Mouse (Mus musculus): ENCODE measurements around the gene Sec24a. TPM values are rescaled to one million over a fixed set of nuclear protein-coding genes. Genes with fewer than 3 reads are reported as not detected.
A peak's percentile ranks its signal among the peaks of the same experiment; 100 is the strongest.
"Not testable (repeated sequence)": the region's sequence is repeated elsewhere in the genome, so short reads cannot be mapped to it uniquely, and the experiment has no call there.

Sec24a gene
- polyA plus RNA-seq, 1 experiment from 2014 or later: 12.8 TPM

DNA sequence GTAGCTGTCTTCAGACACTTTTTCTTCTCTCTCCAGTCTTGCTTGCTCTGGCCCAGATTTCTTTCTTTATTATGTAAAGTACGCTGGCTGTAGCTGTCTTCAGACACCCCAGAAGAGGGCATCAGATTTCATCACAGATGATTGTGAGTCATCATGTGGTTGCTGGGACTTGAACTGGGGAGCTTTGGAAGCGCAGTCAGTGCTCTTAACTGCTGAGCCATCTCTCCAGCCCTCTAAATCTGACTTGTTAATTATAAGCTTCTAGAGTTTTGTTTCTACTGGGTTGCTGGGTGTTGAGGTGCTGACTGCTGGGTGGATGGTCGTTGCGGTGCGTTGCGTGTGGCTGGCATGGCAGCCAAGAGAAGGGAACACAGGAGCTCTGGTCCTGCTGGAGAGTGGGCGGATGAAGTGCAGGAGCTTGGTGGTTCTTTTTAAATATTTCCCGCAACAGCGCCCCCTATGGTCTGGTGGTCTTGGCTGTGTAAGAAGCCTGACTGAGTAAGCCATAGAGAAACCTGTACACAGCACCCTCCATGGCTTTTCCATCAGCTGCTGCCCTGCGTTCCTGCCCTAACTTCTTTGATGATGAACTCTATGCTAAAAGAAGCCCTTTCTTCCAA is 59.9 kb downstream of the Sec24a start:
- Histone ChIP-seq H3K9me3 (no peaks in the 10 kb centered on the region), H3K4me3 (no peak overlapping the region), H3K27me3 (ENCODE audit: poor library complexity, severe bottlenecking) (no peaks in the 10 kb centered on the region), H3K27ac (no peak overlapping the region), H3K4me1 (no peaks in the 10 kb centered on the region; the same call in 1 of the 2 replicates), H3K36me3 (replicated peaks) (peaks cover 94% of the 10 kb centered on the region)
- WGBS: 68% methylated on average over 10 of the region's 10 CpGs
- peak; percentile 22 for DNase-seq (ENCODE audit: extremely low spot score, low spot score)

DNA sequence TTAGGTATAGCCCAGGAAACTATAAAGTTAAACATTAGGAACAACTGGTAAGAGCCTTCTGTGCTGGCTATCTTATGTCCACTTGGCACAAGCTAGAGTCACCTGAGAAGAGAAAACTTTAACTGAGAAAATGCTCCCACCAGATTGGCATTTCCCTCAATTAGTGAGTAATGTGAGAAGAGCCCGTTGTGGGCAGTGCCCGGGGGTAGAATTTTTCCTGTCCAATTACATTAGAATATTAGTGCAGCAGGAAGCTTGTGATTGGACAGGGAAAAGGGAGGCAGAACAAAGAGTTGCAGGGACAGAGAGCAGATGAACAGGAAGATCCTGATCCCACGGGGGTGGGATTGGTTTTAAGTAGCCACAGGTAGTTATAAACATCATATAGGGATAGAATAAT is 60.6 kb downstream of the Sec24a start:
- DNase-seq (ENCODE audit: extremely low spot score, low spot score): no peak
- Histone ChIP-seq H3K4me1 (no peaks in the 10 kb centered on the region; the same call in 1 of the 2 replicates), H3K27me3 (ENCODE audit: poor library complexity, severe bottlenecking) (no peaks in the 10 kb centered on the region), H3K9me3 (no peaks in the 10 kb centered on the region), H3K27ac (no peak overlapping the region), H3K4me3 (no peak overlapping the region), H3K36me3 (replicated peaks) (peaks cover 94% of the 10 kb centered on the region)
- 75% methylated on average over 3 of the region's 3 CpGs for WGBS

DNA sequence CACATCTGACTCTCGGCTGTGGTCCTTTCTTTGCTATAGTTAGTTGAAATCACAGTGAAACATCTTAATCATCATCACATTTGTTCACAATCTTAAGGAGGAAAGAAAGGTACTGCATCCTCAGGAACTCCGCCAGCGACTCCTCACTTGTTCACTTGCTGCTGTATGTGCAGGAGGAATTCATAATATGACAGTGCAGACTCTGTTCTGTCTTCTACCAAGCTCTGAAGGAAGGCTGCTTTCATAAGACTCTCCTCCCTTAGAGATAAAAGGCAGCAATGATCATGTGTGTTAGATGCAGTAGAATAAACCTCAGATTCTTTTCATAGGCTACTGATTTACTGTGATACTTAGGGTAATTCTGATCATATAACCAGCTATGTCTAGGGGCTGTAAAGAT is 68.5 kb downstream of the Sec24a start:
- DNase-seq (ENCODE audit: extremely low spot score, low spot score): no peak
- H3K27me3 ChIP-seq (ENCODE audit: poor library complexity, severe bottlenecking): no peaks in the 10 kb centered on the region
- no peaks in the 10 kb centered on the region for H3K4me1 ChIP-seq
- peaks cover 60% of the 10 kb centered on the region for H3K36me3 ChIP-seq (replicated peaks)
- H3K9me3 ChIP-seq: no peaks in the 10 kb centered on the region
- H3K27ac ChIP-seq: no peak overlapping the region
- no peak overlapping the region for H3K4me3 ChIP-seq
- 93% methylated on average over 3 of the region's 3 CpGs for WGBS

DNA sequence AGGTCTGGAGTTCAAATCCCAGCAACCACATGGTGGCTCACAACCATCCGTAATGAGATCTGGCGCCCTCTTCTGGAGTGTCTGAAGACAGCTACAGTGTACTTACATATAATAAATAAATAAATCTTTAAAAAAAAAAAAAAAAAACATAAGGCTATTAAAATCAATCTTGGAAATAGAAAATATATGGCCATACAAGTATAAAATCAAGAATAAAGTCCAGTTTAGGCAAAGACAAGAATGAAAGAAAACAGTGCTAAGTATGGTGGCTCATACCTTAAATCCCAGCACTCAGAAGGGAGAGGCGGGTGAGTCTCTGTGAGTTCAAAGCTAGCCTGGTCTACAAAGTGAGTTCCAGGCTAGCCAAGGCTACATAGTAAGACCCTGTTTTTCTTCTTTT is 72.8 kb downstream of the Sec24a start:
- not testable (repeated sequence) for H3K27ac ChIP-seq; H3K27me3 ChIP-seq (ENCODE audit: poor library complexity, severe bottlenecking); H3K4me3 ChIP-seq; H3K9me3 ChIP-seq; DNase-seq (ENCODE audit: extremely low spot score, low spot score)
- peaks cover 19% of the 10 kb centered on the region for H3K4me1 ChIP-seq
- WGBS: 73% methylated on average over 3 of the region's 3 CpGs
- H3K36me3 ChIP-seq (replicated peaks): peaks cover 23% of the 10 kb centered on the region

DNA sequence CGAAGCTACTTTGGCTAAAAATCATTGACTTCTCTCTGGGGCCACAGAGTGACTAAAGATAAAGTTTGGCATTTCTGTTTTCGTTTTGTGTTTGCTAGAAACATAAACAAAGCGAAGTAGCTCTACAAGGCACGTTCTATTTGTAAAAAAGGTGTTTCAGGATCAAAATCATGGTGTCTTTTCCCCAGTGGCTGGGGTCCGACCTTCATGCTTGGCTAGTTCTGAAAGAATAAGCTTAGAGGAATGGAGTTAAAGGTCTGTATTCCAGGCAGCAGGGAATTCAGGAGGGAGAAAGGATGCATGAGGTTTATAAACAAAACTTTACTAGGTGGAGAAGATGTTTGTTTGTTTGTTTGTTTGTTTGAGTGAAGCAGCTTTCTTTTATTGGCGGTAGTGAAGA is 74.1 kb downstream of the Sec24a start:
- Histone ChIP-seq H3K36me3 (replicated peaks) (peaks cover 28% of the 10 kb centered on the region), H3K9me3 (no peaks in the 10 kb centered on the region), H3K27ac (peak overlapping the region; percentile 99), H3K27me3 (ENCODE audit: poor library complexity, severe bottlenecking) (no peaks in the 10 kb centered on the region), H3K4me3 (peak overlapping the region; percentile 63), H3K4me1 (peaks cover 19% of the 10 kb centered on the region)
- WGBS: 22% methylated on average over 6 of the region's 6 CpGs
- no peak for DNase-seq (ENCODE audit: extremely low spot score, low spot score)

DNA sequence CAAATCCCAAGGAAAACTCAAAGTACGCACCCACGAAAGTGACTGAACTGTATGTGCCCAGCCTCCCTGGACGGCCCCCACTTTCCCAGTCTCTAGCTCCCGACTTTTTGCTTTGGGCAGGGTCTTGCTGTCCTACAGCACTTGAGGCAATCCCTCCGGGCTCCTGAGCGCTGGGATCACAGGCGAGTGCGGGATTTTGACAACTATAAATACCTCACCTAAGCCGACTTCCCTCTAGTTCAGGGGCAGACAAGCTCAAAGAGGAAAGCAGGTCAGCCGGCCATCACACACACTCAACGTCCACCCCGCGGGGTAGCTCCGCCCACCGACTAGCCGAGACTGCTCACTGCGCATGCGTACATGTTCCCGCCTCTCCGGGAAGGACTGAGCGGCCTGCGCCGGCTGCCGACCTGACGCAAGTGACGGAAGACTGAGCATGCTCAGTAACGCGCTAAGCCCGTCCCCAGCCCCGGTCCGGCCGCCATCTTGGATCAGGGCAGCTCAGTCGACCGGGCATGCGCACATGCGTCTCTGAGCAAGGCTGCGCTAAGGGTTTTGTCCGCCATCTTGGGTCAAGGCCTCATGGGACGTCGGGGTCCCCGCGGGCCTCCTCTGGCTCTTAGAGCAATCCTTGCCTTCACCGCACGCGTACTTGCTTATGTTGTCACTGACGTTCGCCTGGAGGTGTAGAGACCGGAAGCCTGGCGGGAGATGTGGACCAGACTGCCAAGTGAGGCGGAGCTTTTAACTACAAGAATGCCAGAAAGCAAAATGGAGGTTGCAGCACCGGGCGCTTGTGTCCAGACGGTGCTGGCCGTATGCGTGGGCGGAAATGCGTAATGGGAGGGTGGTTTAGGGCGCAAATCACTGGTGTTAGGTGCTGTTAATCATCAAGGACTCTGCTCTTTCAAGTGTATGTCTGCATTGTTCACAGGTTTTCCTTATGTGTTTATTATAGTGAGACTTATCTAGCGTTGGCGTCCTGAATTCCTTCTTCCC is 74.8 kb downstream of the Sec24a start, which contains the start of gene 0610009B22Rik:
Gene 0610009B22Rik, minus strand, starts transcription at position 545 of the 999 bp plus-strand sequence.
- H3K27me3 ChIP-seq (ENCODE audit: poor library complexity, severe bottlenecking): no peaks in the 10 kb centered on the region
- peak within 1 kb of the TSS; percentile 63 for H3K4me3 ChIP-seq
- DNase-seq (ENCODE audit: extremely low spot score, low spot score): peak; percentile 100
- peaks cover 28% of the 10 kb centered on the region for H3K36me3 ChIP-seq (replicated peaks)
- H3K9me3 ChIP-seq: no peaks in the 10 kb centered on the region
- peaks cover 19% of the 10 kb centered on the region for H3K4me1 ChIP-seq
- H3K27ac ChIP-seq: peak within 1 kb of the TSS; percentile 99
- WGBS: 0% methylated on average over 60 of the region's 60 CpGs

DNA sequence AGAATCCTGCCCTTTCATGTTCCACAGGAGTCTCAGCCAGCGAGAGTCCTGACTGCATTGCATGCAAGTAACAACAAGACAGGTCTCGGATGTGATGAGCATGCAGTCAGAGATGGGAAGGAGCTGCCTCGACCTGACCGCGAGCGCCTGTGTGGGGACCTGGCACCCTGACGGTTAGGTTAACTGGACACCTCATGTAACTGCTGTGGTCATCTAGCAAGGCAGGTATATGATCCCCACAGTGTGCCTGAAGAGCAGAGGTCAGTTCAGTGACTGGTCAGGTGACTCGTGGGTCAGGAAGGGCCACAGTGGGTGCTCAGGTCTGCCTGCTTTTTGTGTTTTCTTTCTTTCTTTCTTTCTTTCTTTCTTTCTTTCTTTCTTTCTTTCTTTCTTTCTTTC is 81.5 kb downstream of the Sec24a start:
- no peak overlapping the region for H3K27ac ChIP-seq
- no peak overlapping the region for H3K4me3 ChIP-seq
- WGBS: 45% methylated on average over 8 of the region's 8 CpGs
- peaks cover 8% of the 10 kb centered on the region for H3K4me1 ChIP-seq
- no peaks in the 10 kb centered on the region for H3K27me3 ChIP-seq (ENCODE audit: poor library complexity, severe bottlenecking)
- no peaks in the 10 kb centered on the region for H3K9me3 ChIP-seq
- DNase-seq (ENCODE audit: extremely low spot score, low spot score): no peak
- H3K36me3 ChIP-seq (replicated peaks): peaks cover 15% of the 10 kb centered on the region

DNA sequence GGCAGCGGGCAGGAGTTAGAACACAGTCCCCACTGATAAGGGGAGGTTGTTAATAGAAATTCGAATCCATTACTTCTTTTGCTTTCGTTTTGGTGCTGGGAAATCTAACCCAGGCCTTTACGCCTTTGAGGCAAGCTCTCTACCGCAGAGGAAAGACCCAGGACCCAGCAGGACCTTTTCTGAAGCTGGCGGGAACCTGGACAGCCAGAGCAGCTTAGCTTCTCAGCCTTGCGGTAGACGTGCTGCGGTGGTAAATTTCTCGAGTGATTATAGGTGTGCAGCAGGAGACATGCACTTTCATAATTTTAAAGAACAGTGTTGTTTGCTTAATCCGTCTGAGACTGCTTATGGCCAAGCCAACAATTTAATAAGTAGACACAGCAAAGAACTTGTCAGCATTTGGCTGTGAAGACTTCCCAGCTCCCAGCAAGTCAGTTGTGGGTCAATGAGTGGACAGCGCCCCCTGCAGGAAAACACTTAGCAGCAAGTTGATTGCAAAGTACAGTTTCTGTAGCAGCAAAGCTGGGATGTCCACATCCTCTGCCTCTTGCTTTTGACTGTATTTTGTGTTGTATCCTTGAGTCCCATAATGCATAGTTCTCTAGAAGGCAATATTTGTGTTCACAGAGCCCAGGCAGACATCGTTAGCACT is 82.0 kb downstream of the Sec24a start:
- Histone ChIP-seq H3K4me3 (peak overlapping the region; percentile 10; the same call in 1 of the 2 replicates), H3K27me3 (ENCODE audit: poor library complexity, severe bottlenecking) (no peaks in the 10 kb centered on the region), H3K9me3 (no peaks in the 10 kb centered on the region), H3K36me3 (replicated peaks) (peaks cover 15% of the 10 kb centered on the region), H3K27ac (no peak overlapping the region), H3K4me1 (peaks cover 8% of the 10 kb centered on the region)
- peak; percentile 85 for DNase-seq (ENCODE audit: extremely low spot score, low spot score)
- WGBS: 42% methylated on average over 13 of the region's 13 CpGs

DNA sequence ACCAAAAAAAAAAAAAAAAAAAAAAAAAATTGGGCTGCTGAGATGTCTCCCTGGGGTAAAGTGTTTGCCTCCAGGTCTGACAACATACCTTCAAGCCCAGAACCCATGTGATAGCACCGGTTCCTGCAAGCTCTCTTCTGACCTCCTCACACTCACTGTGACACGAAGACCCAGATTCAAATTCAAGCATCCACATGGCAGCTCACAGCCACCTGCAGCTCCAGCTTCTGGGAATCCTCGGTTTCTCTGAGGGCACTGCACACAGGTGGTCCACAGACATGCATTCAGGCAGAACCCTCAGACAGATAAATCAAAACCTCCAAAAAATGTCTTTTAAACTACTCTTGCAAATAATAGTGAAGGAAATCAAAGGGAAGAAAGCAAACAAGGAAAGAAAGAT is 84.0 kb downstream of the Sec24a start:
- no peaks in the 10 kb centered on the region for H3K27me3 ChIP-seq (ENCODE audit: poor library complexity, severe bottlenecking)
- no peak overlapping the region for H3K4me3 ChIP-seq
- no peak for DNase-seq (ENCODE audit: extremely low spot score, low spot score)
- no peak overlapping the region for H3K27ac ChIP-seq
- H3K9me3 ChIP-seq: no peaks in the 10 kb centered on the region
- H3K36me3 ChIP-seq (replicated peaks): no peaks in the 10 kb centered on the region
- WGBS: 74% methylated on average over 3 of the region's 3 CpGs
- H3K4me1 ChIP-seq: peaks cover 8% of the 10 kb centered on the region

DNA sequence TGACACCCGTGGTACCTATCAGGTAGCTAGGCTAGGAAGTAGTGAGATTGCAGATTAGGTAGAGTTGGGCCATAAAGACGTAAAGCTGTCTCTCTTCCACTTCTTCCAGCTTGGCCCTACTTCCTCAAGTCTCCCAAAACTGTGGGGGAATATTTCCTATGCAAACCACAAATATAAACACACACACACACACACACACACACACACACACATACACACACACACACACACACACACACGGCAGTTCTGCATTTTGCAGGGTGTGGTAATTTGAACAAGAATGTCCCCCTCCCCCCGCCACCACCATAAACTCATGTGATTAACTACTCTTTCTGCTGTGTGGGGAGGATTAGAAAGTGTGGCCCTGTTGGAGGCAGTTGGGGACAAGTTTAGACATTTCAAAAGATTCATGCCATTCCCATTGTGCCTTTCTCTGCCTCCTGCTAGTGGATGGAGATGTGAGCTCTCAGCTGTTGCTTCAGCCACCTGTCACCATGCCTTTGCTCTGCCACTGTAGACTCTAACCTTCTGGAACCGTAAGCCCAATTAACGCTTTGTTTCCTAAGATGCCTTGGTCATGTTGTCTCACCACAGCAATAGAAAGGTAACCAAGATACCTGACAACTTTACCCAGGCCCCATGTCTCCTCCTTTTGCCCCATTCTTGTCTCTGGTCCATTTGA is 85.6 kb downstream of the Sec24a start:
- DNase-seq (ENCODE audit: extremely low spot score, low spot score): no peak
- WGBS: 79% methylated on average over 6 of the region's 6 CpGs
- no peak overlapping the region for H3K4me3 ChIP-seq
- H3K4me1 ChIP-seq: peaks cover 8% of the 10 kb centered on the region
- no peaks in the 10 kb centered on the region for H3K36me3 ChIP-seq (replicated peaks)
- no peaks in the 10 kb centered on the region for H3K27me3 ChIP-seq (ENCODE audit: poor library complexity, severe bottlenecking)
- no peak overlapping the region for H3K27ac ChIP-seq
- H3K9me3 ChIP-seq: no peaks in the 10 kb centered on the region

DNA sequence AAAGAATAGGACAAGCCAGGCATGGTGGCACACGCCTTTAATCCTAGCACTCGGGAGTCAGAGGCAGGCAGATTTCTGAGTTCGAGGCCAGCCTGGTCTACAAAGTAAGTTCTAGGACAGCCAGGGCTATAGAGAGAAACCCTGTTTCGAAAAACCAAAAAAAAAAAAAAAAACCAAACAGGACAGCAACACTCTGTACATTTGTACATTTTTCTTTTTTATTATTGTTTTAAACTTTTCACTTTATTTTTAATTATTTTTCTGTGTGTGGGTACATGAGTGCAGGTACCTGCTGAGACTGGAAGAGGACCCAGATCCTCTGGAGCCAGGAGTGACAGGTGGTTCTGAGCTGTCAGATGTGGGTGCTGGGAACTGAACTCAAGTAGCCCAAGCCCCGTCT is 88.0 kb downstream of the Sec24a start:
- H3K27ac ChIP-seq: no peak overlapping the region
- H3K27me3 ChIP-seq (ENCODE audit: poor library complexity, severe bottlenecking): no peaks in the 10 kb centered on the region
- no peak overlapping the region for H3K4me3 ChIP-seq
- no peaks in the 10 kb centered on the region for H3K36me3 ChIP-seq (replicated peaks)
- WGBS: 84% methylated on average over 5 of the region's 5 CpGs
- H3K9me3 ChIP-seq: no peaks in the 10 kb centered on the region
- H3K4me1 ChIP-seq: no peaks in the 10 kb centered on the region
- DNase-seq (ENCODE audit: extremely low spot score, low spot score): no peak

DNA sequence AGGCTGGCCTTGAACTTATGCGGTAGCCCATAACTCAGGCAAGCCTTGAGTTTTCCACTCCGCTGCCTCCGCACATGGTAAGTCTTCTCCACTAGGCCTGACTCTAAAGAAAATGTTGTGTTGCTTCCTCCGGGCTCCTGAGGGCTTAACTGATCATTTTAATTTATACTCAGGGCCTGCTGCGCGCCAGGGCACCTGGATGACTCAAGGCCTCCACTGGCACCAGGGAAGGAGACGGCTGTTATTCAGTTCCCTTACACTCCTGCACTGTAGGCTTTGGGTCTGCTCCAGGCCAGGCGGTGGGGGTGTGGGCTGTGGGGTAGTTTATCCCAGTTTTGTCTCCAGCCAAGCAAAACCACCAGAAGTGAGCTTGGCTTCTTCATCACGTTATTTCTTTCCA is 90.1 kb downstream of the Sec24a start:
- no peaks in the 10 kb centered on the region for H3K9me3 ChIP-seq
- no peaks in the 10 kb centered on the region for H3K27me3 ChIP-seq (ENCODE audit: poor library complexity, severe bottlenecking)
- WGBS: 90% methylated on average over 9 of the region's 9 CpGs

More for the DNA sequence above, 90.1 kb downstream of the Sec24a start:
- Histone ChIP-seq H3K4me1 (no peaks in the 10 kb centered on the region), H3K27ac (no peak overlapping the region), H3K36me3 (replicated peaks) (no peaks in the 10 kb centered on the region), H3K4me3 (no peak overlapping the region)
- DNase-seq (ENCODE audit: extremely low spot score, low spot score): no peak

Data from forebrain, embryonic 10.5 days (tissue).